Mouse (Mus musculus) hindbrain, embryonic 13.5 days (tissue): ENCODE results near the gene Tmem109. TPM values are rescaled to one million over a fixed set of nuclear protein-coding genes. Genes with fewer than 3 reads are reported as not detected.
A peak's percentile ranks its signal among the peaks of the same experiment; 100 is the strongest.

Source experiments
- ATAC-seq: fragments of 200-750 bp; cut with Nextera tagmentation; 2 replicates; pipeline ENCODE4 v1.8.0; 2017; ENCODE audit warnings: moderate TSS enrichment; ENCODE audit not compliant: low FRiP score
- H3K27ac ChIP-seq: fragments of 300-500 bp; sonication (generic); 2 replicates; pipeline ENCODE4 v1.5.1; 2015; ENCODE audit warnings: inconsistent platforms, mild to moderate bottlenecking, moderate library complexity
- H3K27me3 ChIP-seq: fragments of 300-500 bp; sonication (generic); 2 replicates; pipeline ENCODE4 v1.6.1; 2015; ENCODE audit warnings: mild to moderate bottlenecking, inconsistent platforms
- H3K36me3 ChIP-seq: fragments of 300-500 bp; sonication (generic); 2 replicates; pipeline ENCODE4 v1.6.1; 2015; ENCODE audit warnings: mild to moderate bottlenecking, inconsistent platforms
- H3K4me1 ChIP-seq: fragments of 300-500 bp; sonication (generic); replicated peaks from 2 replicates; pipeline ENCODE4 v1.6.1; 2015; ENCODE audit warnings: inconsistent platforms
- H3K4me2 ChIP-seq: fragments of 300-500 bp; sonication (generic); 2 replicates; pipeline ENCODE4 v1.6.1; 2015; ENCODE audit warnings: inconsistent platforms, mild to moderate bottlenecking, moderate library complexity
- H3K4me3 ChIP-seq: fragments of 300-500 bp; sonication (generic); 2 replicates; pipeline ENCODE4 v1.5.1; 2015; ENCODE audit warnings: mild to moderate bottlenecking, inconsistent platforms
- H3K9ac ChIP-seq: fragments of 300-500 bp; sonication (generic); 2 replicates; pipeline ENCODE4 v1.6.1; 2015; ENCODE audit warnings: mild to moderate bottlenecking, inconsistent platforms
- H3K9me3 ChIP-seq: fragments of 300-500 bp; sonication (generic); 2 replicates; pipeline ENCODE4 v1.6.1; 2016; ENCODE audit warnings: inconsistent platforms
- WGBS: fragments of 180-500 bp; shearing (Covaris S2); methylation state at CpG from one replicate; pipeline ENCODE4 v1.1.7; 2015; 5-methylcytosine and 5-hydroxymethylcytosine counted together
- polyA plus RNA-seq: library from polyadenylated mRNA; unstranded; fragments of >200 nt; fragmentation: Nextera tagmentation; extraction: Ambion mirVana; gene quantifications from 2 replicates; pipeline ENCODE4 v1.2.1, GENCODE M21; 2015

Tmem109 gene
- polyA plus RNA-seq, 1 experiment from 2014 or later: 34.3 TPM

GRCm38 (mm10) chr19:10907891-10908290 lies 26.1 kb upstream of the Tmem109 start:
- H3K9ac ChIP-seq: no peak overlapping the region
- H3K4me3 ChIP-seq: no peak overlapping the region
- 63% methylated on average over 3 of the region's 3 CpGs for WGBS
- no peaks in the 10 kb centered on the region for H3K4me1 ChIP-seq
- H3K27me3 ChIP-seq: no peaks in the 10 kb centered on the region
- no peaks in the 10 kb centered on the region for H3K9me3 ChIP-seq
- ATAC-seq: no peak; the same call in 1 of the 2 replicates
- H3K27ac ChIP-seq: no peak overlapping the region
- no peak overlapping the region for H3K4me2 ChIP-seq
- peaks cover 53% of the 10 kb centered on the region for H3K36me3 ChIP-seq

- 93% methylated on average over 5 of the region's 5 CpGs for WGBS
- peak overlapping the region; percentile 44; the same call in 1 of the 2 replicates for H3K27ac ChIP-seq
- no peak for ATAC-seq
Measured at GRCm38 (mm10) chr19:10905728-10906000, 23.9 kb upstream of the Tmem109 start.

GRCm38 (mm10) chr19:10904927-10905727 lies 23.3 kb upstream of the Tmem109 start:
- Histone ChIP-seq H3K9ac (no peak overlapping the region), H3K9me3 (no peaks in the 10 kb centered on the region), H3K27me3 (no peaks in the 10 kb centered on the region), H3K4me1 (no peaks in the 10 kb centered on the region), H3K4me3 (no peak overlapping the region), H3K27ac (peak overlapping the region; percentile 44; the same call in 1 of the 2 replicates), H3K4me2 (no peak overlapping the region), H3K36me3 (peaks cover 80% of the 10 kb centered on the region)
- WGBS: 62% methylated on average over 7 of the region's 7 CpGs
- no peak for ATAC-seq

More at GRCm38 (mm10) chr19:10905728-10906000, 23.9 kb upstream of the Tmem109 start:
- H3K9me3 ChIP-seq: no peaks in the 10 kb centered on the region
- H3K27me3 ChIP-seq: no peaks in the 10 kb centered on the region
- no peak overlapping the region for H3K9ac ChIP-seq
- no peaks in the 10 kb centered on the region for H3K4me1 ChIP-seq
- H3K4me2 ChIP-seq: no peak overlapping the region
- H3K4me3 ChIP-seq: no peak overlapping the region
- peaks cover 75% of the 10 kb centered on the region for H3K36me3 ChIP-seq

GRCm38 (mm10) chr19:10904512-10904911 lies 22.7 kb upstream of the Tmem109 start:
- Histone ChIP-seq H3K27ac (no peak overlapping the region), H3K9me3 (no peaks in the 10 kb centered on the region), H3K4me2 (no peak overlapping the region), H3K4me1 (no peaks in the 10 kb centered on the region), H3K27me3 (no peaks in the 10 kb centered on the region), H3K36me3 (peaks cover 86% of the 10 kb centered on the region), H3K4me3 (no peak overlapping the region), H3K9ac (peak overlapping the region; percentile 8; the same call in 1 of the 2 replicates)
- WGBS: 89% methylated on average over 5 of the region's 5 CpGs
- ATAC-seq: no peak

- H3K27me3 ChIP-seq: no peaks in the 10 kb centered on the region
- ATAC-seq: no peak
Measured at GRCm38 (mm10) chr19:10901046-10901445, 19.2 kb upstream of the Tmem109 start.

GRCm38 (mm10) chr19:10900315-10900714 lies 18.5 kb upstream of the Tmem109 start:
- Histone ChIP-seq H3K4me2 (no peak overlapping the region), H3K27ac (no peak overlapping the region), H3K36me3 (peaks cover 78% of the 10 kb centered on the region), H3K4me1 (peaks cover 22% of the 10 kb centered on the region), H3K9me3 (no peaks in the 10 kb centered on the region), H3K27me3 (no peaks in the 10 kb centered on the region), H3K9ac (no peak overlapping the region), H3K4me3 (no peak overlapping the region)
- 90% methylated on average over 6 of the region's 6 CpGs for WGBS
- no peak for ATAC-seq

More at GRCm38 (mm10) chr19:10901046-10901445, 19.2 kb upstream of the Tmem109 start:
- no peak overlapping the region for H3K4me3 ChIP-seq
- 95% methylated on average over 5 of the region's 5 CpGs for WGBS
- no peak overlapping the region for H3K4me2 ChIP-seq
- no peaks in the 10 kb centered on the region for H3K9me3 ChIP-seq
- H3K9ac ChIP-seq: no peak overlapping the region
- H3K36me3 ChIP-seq: peaks cover 86% of the 10 kb centered on the region
- H3K4me1 ChIP-seq: peaks cover 17% of the 10 kb centered on the region
- H3K27ac ChIP-seq: no peak overlapping the region

GRCm38 (mm10) chr19:10897491-10897890 lies 15.7 kb upstream of the Tmem109 start:
- peaks cover 50% of the 10 kb centered on the region for H3K36me3 ChIP-seq
- no peak for ATAC-seq
- no peak overlapping the region for H3K4me3 ChIP-seq
- peak overlapping the region; percentile 94; the same call in 1 of the 2 replicates for H3K9ac ChIP-seq
- peaks cover 26% of the 10 kb centered on the region for H3K4me1 ChIP-seq
- 89% methylated on average over 8 of the region's 8 CpGs for WGBS
- H3K27me3 ChIP-seq: no peaks in the 10 kb centered on the region
- H3K9me3 ChIP-seq: no peaks in the 10 kb centered on the region
- H3K4me2 ChIP-seq: no peak overlapping the region
- H3K27ac ChIP-seq: no peak overlapping the region

- H3K4me2 ChIP-seq: peak overlapping the region; percentile 91
- WGBS: 85% methylated on average over 7 of the region's 7 CpGs
- H3K9ac ChIP-seq: peak overlapping the region; percentile 94
- H3K4me3 ChIP-seq: peak overlapping the region; percentile 88
- peaks cover 44% of the 10 kb centered on the region for H3K36me3 ChIP-seq
- ATAC-seq: no peak
- H3K27ac ChIP-seq: no peak overlapping the region
- H3K9me3 ChIP-seq: no peaks in the 10 kb centered on the region
- peaks cover 26% of the 10 kb centered on the region for H3K4me1 ChIP-seq
- H3K27me3 ChIP-seq: no peaks in the 10 kb centered on the region
Measured at GRCm38 (mm10) chr19:10896849-10897248, 15.0 kb upstream of the Tmem109 start.

- ATAC-seq: no peak
- peak overlapping the region; percentile 91 for H3K4me2 ChIP-seq
- peak overlapping the region; percentile 94 for H3K9ac ChIP-seq
- peak overlapping the region; percentile 93 for H3K27ac ChIP-seq
- H3K9me3 ChIP-seq: no peaks in the 10 kb centered on the region
- peaks cover 32% of the 10 kb centered on the region for H3K36me3 ChIP-seq
- H3K27me3 ChIP-seq: no peaks in the 10 kb centered on the region
- 1% methylated on average over 16 of the region's 16 CpGs for WGBS
- H3K4me1 ChIP-seq: peaks cover 26% of the 10 kb centered on the region
- H3K4me3 ChIP-seq: peak overlapping the region; percentile 88
Measured at GRCm38 (mm10) chr19:10895708-10896107, 13.9 kb upstream of the Tmem109 start.

- Histone ChIP-seq H3K9me3 (no peaks in the 10 kb centered on the region), H3K4me3 (peak within 1 kb of the TSS; percentile 88), H3K4me2 (peak within 1 kb of the TSS; percentile 91), H3K4me1 (peaks cover 26% of the 10 kb centered on the region), H3K36me3 (peaks cover 26% of the 10 kb centered on the region), H3K27ac (peak within 1 kb of the TSS; percentile 93), H3K27me3 (no peaks in the 10 kb centered on the region), H3K9ac (peak within 1 kb of the TSS; percentile 94)
- ATAC-seq: peak; percentile 96
- under 1% methylated on average over 43 of the region's 43 CpGs for WGBS
Measured at GRCm38 (mm10) chr19:10895016-10895528, 13.3 kb upstream of the Tmem109 start, which contains the start of gene Prpf19. Gene Prpf19, plus strand, starts transcription at chr19:10895231.

GRCm38 (mm10) chr19:10892201-10892600 lies 10.4 kb upstream of the Tmem109 start:
- Histone ChIP-seq H3K27ac (no peak overlapping the region), H3K4me3 (no peak overlapping the region), H3K9me3 (no peaks in the 10 kb centered on the region), H3K36me3 (no peaks in the 10 kb centered on the region), H3K4me2 (no peak overlapping the region), H3K27me3 (no peaks in the 10 kb centered on the region), H3K4me1 (peaks cover 20% of the 10 kb centered on the region), H3K9ac (no peak overlapping the region)
- 90% methylated on average over 3 of the region's 3 CpGs for WGBS
- no peak for ATAC-seq

GRCm38 (mm10) chr19:10880975-10881425 lies 801 bp downstream of the Tmem109 start:
- H3K4me2 ChIP-seq: peak overlapping the region; percentile 94
- H3K27me3 ChIP-seq: no peaks in the 10 kb centered on the region
- H3K4me3 ChIP-seq: peak overlapping the region; percentile 64
- ATAC-seq: peak; percentile 87; the same call in 1 of the 2 replicates
- H3K27ac ChIP-seq: peak overlapping the region; percentile 98
- peaks cover 6% of the 10 kb centered on the region for H3K36me3 ChIP-seq
- peak overlapping the region; percentile 80 for H3K9ac ChIP-seq
- no peaks in the 10 kb centered on the region for H3K9me3 ChIP-seq
- H3K4me1 ChIP-seq: peaks cover 26% of the 10 kb centered on the region
- WGBS: under 1% methylated on average over 14 of the region's 14 CpGs
